8 mouse cellular contexts compared by ENCODE assay signal in genomic region chr5:100304403-100304802, GRCm38 (mm10).
DNase-seq lines count a peak whose midpoint lies in the region; ATAC-seq and TF ChIP-seq lines count a peak whose summit lies in the region.
"Had no signal": no experiment of that assay in that cellular context is flagged by ENCODE, and none has a peak within 500 bp of the region (broad histone marks: within the 10 kb centered on the region; RNA-seq: fewer than 3 reads in every experiment).

No protein-coding gene starts in this region.

- H3K9ac ChIP-seq in forebrain, postnatal 0 days: no peak overlapping the region
- no peak overlapping the region for H3K9ac ChIP-seq in forebrain, embryonic 15.5 days (replicated peaks)

- no peak overlapping the region for H3K4me3 ChIP-seq in forebrain, postnatal 0 days (ENCODE audit: low read depth, low read length)
- H3K4me3 ChIP-seq in forebrain, embryonic 15.5 days: no peak overlapping the region

- H3K27ac ChIP-seq in forebrain, postnatal 0 days (ENCODE audit: low read depth, low read length): no peak overlapping the region
- no peak overlapping the region for H3K27ac ChIP-seq in forebrain, embryonic 15.5 days (replicated peaks)

- TF ChIP-seq CTCF in forebrain, postnatal 0 days (IDR thresholded peaks at IDR 0.05; ENCODE audit: low read depth): peak; percentile 82

- H3K36me3 ChIP-seq in forebrain, postnatal 0 days (ENCODE audit: insufficient read depth): no peaks in the 10 kb centered on the region
- H3K36me3 ChIP-seq in forebrain, embryonic 15.5 days: no peaks in the 10 kb centered on the region

- DNase-seq in forebrain, postnatal 0 days: peak; percentile 70
- DNase-seq in layer of hippocampus, adult 9-11 months: peak; percentile 20
- no peak for DNase-seq in layer of hippocampus, postnatal 25 days (ENCODE audit: extremely low spot score in 1 of 2, low spot score in 1 of 2)
- DNase-seq in NIH3T3 (ENCODE audit: low read depth): peak; percentile 11
- peak; percentile 25 for DNase-seq in lung, postnatal 36 days
- no peak for DNase-seq in spleen, postnatal 10 days (ENCODE audit: low spot score in 2 of 2)
- DNase-seq: heart, postnatal 36 days had no signal

- no peaks in the 10 kb centered on the region for H3K9me3 ChIP-seq in forebrain, postnatal 0 days (ENCODE audit: low read length)
- no peaks in the 10 kb centered on the region for H3K9me3 ChIP-seq in forebrain, embryonic 15.5 days

- no peak overlapping the region for H3K4me2 ChIP-seq in forebrain, postnatal 0 days (ENCODE audit: low read depth)
- no peak overlapping the region for H3K4me2 ChIP-seq in forebrain, embryonic 15.5 days (replicated peaks)

- H3K4me1 ChIP-seq in forebrain, postnatal 0 days (ENCODE audit: insufficient read depth): no peaks in the 10 kb centered on the region
- H3K4me1 ChIP-seq in forebrain, embryonic 15.5 days: peaks cover 6% of the 10 kb centered on the region

- ATAC-seq in forebrain, postnatal 0 days: peak; percentile 86; the same call in 1 of the 2 replicates
- no peak for ATAC-seq in forebrain, embryonic 15.5 days (replicated peaks)

- 78% methylated on average over 3 of the region's 3 CpGs for WGBS in forebrain, postnatal 0 days
- whole genome bisulfite sequencing in forebrain, embryonic 15.5 days: 85% methylated on average over 3 of the region's 3 CpGs

- no peaks in the 10 kb centered on the region for H3K27me3 ChIP-seq in forebrain, postnatal 0 days (ENCODE audit: insufficient read depth, low read length)
- no peaks in the 10 kb centered on the region for H3K27me3 ChIP-seq in forebrain, embryonic 15.5 days

Comparison
In these comparisons a context has a peak if more than half of its experiments do, and no peak if none do; other contexts are left out.
1. DNase-seq: peak in forebrain, postnatal 0 days (single experiment), layer of hippocampus, adult 9-11 months (single experiment), NIH3T3 (single experiment) and lung, postnatal 36 days (single experiment); none in layer of hippocampus, postnatal 25 days (0 of 2) and spleen, postnatal 10 days (0 of 2).